Mouse (Mus musculus): ENCODE measurements around the gene Emc6.

GRCm38 (mm10) chr11:73225856-73226255, 49.0 kb upstream of the Emc6 start:
- TF ChIP-seq POLR2A (IDR thresholded peaks at IDR 0.05; ENCODE audit: low read depth, low read length) (no peak), CTCF (IDR thresholded peaks at IDR 0.05; ENCODE audit: extremely low read depth, insufficient read depth, insufficient read length, insufficient replicate concordance) (no peak)

All from spleen, adult 2 months (tissue).